Mouse (Mus musculus): ENCODE measurements around the gene Hp. TPM values are rescaled to one million over a fixed set of nuclear protein-coding genes. Genes with fewer than 3 reads are reported as not detected.

Hp gene
- polyA plus RNA-seq, 1 experiment from 2014 or later, result 0.74 TPM

- Histone ChIP-seq H3K9ac (ENCODE audit: low read depth, low read length) (no peak overlapping the region), H3K4me1 (ENCODE audit: control insufficient read depth, insufficient read depth, low read length) (no peaks in the 10 kb centered on the region), H3K27ac (ENCODE audit: low read depth, low read length) (no peak overlapping the region), H3K9me3 (replicated peaks; ENCODE audit: control insufficient read depth, low read length) (no peaks in the 10 kb centered on the region), H3K27me3 (ENCODE audit: control insufficient read depth, insufficient read depth, low read length) (no peaks in the 10 kb centered on the region), H3K4me3 (ENCODE audit: low read depth, low read length) (no peak overlapping the region), H3K36me3 (ENCODE audit: control insufficient read depth, insufficient read depth, low read length) (no peaks in the 10 kb centered on the region; the same call in 1 of the 2 replicates), H3K4me2 (no peak overlapping the region)
- no peak for ATAC-seq (replicated peaks; ENCODE audit: insufficient number of reproducible peaks, low FRiP score, low TSS enrichment)
- WGBS (ENCODE audit: insufficient replicate concordance), result 64% methylated on average over 5 of the region's 5 CpGs
Measured at GRCm38 (mm10) chr8:109542165-109542564, 36.8 kb downstream of the Hp start.

GRCm38 (mm10) chr8:109536703-109537102 is 42.3 kb downstream of the Hp start:
- WGBS (ENCODE audit: insufficient replicate concordance), result 6% methylated on average over 5 of the region's 5 CpGs
- 0 out of 2 replicates have a peak, but pooled peaks cover 2% of the 10 kb centered on the region for H3K4me1 ChIP-seq (ENCODE audit: control insufficient read depth, insufficient read depth, low read length)
- H3K4me2 ChIP-seq, result peak overlapping the region; percentile 47; the same call in 1 of the 2 replicates
- H3K4me3 ChIP-seq (ENCODE audit: low read depth, low read length), result 0 out of 2 replicates have a peak overlapping the region, but pooled peaks have one; percentile 17
- peak; percentile 72 for ATAC-seq (replicated peaks; ENCODE audit: insufficient number of reproducible peaks, low FRiP score, low TSS enrichment)
- 0 out of 2 replicates have a peak overlapping the region, but pooled peaks have one; percentile 39 for H3K9ac ChIP-seq (ENCODE audit: low read depth, low read length)
- H3K36me3 ChIP-seq (ENCODE audit: control insufficient read depth, insufficient read depth, low read length), result no peaks in the 10 kb centered on the region
- H3K9me3 ChIP-seq (replicated peaks; ENCODE audit: control insufficient read depth, low read length), result no peaks in the 10 kb centered on the region
- no peaks in the 10 kb centered on the region for H3K27me3 ChIP-seq (ENCODE audit: control insufficient read depth, insufficient read depth, low read length)
- H3K27ac ChIP-seq (ENCODE audit: low read depth, low read length), result no peak overlapping the region

DNA sequence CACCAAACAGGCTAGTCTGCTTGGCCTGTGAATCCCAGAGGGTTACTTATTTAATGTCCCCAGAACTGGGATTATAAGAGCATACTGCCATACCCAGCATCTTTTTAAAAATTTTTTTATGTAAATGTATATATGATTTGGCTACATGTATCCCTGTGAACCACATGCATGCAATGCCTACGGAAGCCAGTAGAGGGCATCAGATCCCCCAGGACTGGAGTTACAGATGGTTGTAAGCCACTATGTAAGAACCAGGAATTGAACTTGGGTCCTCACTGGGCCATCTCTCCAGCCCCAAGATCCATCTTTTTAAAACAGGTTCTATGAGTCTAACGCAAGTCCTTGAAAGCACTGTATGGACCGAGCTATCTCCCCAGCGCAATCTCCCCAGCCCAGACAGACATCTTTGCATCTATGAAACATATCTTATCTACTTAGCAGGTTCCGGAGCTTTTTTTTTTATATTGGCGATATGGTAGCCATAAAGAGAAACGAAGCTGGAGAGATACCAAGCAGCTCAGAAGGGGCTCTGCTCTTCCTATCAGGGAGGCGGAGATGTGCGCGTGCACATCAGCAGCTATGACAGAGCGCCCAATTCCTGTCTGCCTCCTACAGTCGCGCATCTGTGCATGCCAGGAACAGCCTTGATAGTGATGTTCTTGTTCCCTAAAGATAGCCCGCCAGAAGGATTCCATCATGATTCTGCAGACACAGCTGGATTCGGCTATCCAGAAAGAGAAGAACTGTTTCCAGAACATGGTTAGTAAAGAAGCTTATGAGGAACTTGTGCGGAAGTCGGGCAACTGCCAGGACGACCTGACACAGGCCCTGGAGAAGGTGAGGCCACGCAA is 43.6 kb downstream of the Hp start:
- H3K36me3 ChIP-seq (ENCODE audit: control insufficient read depth, insufficient read depth, low read length), result no peaks in the 10 kb centered on the region
- 0 out of 2 replicates have a peak, but pooled peaks cover 2% of the 10 kb centered on the region for H3K4me1 ChIP-seq (ENCODE audit: control insufficient read depth, insufficient read depth, low read length)
- no peak overlapping the region for H3K27ac ChIP-seq (ENCODE audit: low read depth, low read length)
- no peak overlapping the region for H3K4me2 ChIP-seq
- H3K9me3 ChIP-seq (replicated peaks; ENCODE audit: control insufficient read depth, low read length), result no peaks in the 10 kb centered on the region
- no peak overlapping the region for H3K4me3 ChIP-seq (ENCODE audit: low read depth, low read length)
- no peaks in the 10 kb centered on the region for H3K27me3 ChIP-seq (ENCODE audit: control insufficient read depth, insufficient read depth, low read length)
- no peak for ATAC-seq (replicated peaks; ENCODE audit: insufficient number of reproducible peaks, low FRiP score, low TSS enrichment)
- no peak overlapping the region for H3K9ac ChIP-seq (ENCODE audit: low read depth, low read length)
- WGBS (ENCODE audit: insufficient replicate concordance), result 74% methylated on average over 19 of the region's 19 CpGs

Other genes with a start within 250 kb of the Hp start
- 0.10 and 0.28 TPM in 2 replicates for gene Pmfbp1, start 85.1 kb downstream of the Hp start, polyA plus RNA-seq (2014; fragmentation: Nextera tagmentation; extraction: Ambion mirVana)
- 12.1 and 15.2 TPM in 2 replicates for gene Dhx38, start 13.3 kb downstream of the Hp start, polyA plus RNA-seq (2014; fragmentation: Nextera tagmentation; extraction: Ambion mirVana)
- 18.9 and 19.2 TPM in 2 replicates for gene Txnl4b, start 13.3 kb downstream of the Hp start, polyA plus RNA-seq (2014; fragmentation: Nextera tagmentation; extraction: Ambion mirVana)
- gene Dhodh, start 29.5 kb upstream of the Hp start, polyA plus RNA-seq (2014; fragmentation: Nextera tagmentation; extraction: Ambion mirVana), result 32.2 and 36.0 TPM in 2 replicates
- gene Pkd1l3, start 35.3 kb upstream of the Hp start, polyA plus RNA-seq (2014; fragmentation: Nextera tagmentation; extraction: Ambion mirVana), result 0.34 and 0.41 TPM in 2 replicates
- gene Ist1, start 114.1 kb upstream of the Hp start, polyA plus RNA-seq (2014; fragmentation: Nextera tagmentation; extraction: Ambion mirVana), result 89.6 and 106 TPM in 2 replicates
- 17.0 and 19.6 TPM in 2 replicates for gene Zfp821, start 126.4 kb upstream of the Hp start, polyA plus RNA-seq (2014; fragmentation: Nextera tagmentation; extraction: Ambion mirVana)
- 5.4 and 5.5 TPM in 2 replicates for gene Atxn1l, start 158.6 kb upstream of the Hp start, polyA plus RNA-seq (2014; fragmentation: Nextera tagmentation; extraction: Ambion mirVana)
- gene Ap1g1, start 199.4 kb upstream of the Hp start, polyA plus RNA-seq (2014; fragmentation: Nextera tagmentation; extraction: Ambion mirVana), result 22.1 and 35.4 TPM in 2 replicates

All from heart, embryonic 11.5 days (tissue).